ENCODE assay signal across 28 mouse cellular contexts in genomic region chr16:91655285-91655684, GRCm38 (mm10).
"Had no signal": no experiment of that assay in that cellular context is flagged by ENCODE, and none has a peak within 500 bp of the region (broad histone marks: within the 10 kb centered on the region; RNA-seq: fewer than 3 reads in every experiment).

No protein-coding gene starts in this region.

- H3K9ac ChIP-seq: embryonic facial prominence, embryonic 12.5 days; embryonic facial prominence, embryonic 13.5 days; embryonic facial prominence, embryonic 15.5 days; forebrain, embryonic 12.5 days; forebrain, embryonic 13.5 days; forebrain, embryonic 15.5 days; forebrain, postnatal 0 days had no signal

- H3K27me3 ChIP-seq: embryonic facial prominence, embryonic 12.5 days; embryonic facial prominence, embryonic 13.5 days; embryonic facial prominence, embryonic 15.5 days; forebrain, embryonic 12.5 days; forebrain, embryonic 13.5 days; forebrain, embryonic 15.5 days had no signal

- H3K27ac ChIP-seq: embryonic facial prominence, embryonic 10.5 days; embryonic facial prominence, embryonic 12.5 days; embryonic facial prominence, embryonic 13.5 days; embryonic facial prominence, embryonic 15.5 days; forebrain, embryonic 10.5 days; forebrain, embryonic 12.5 days; forebrain, embryonic 13.5 days; forebrain, embryonic 15.5 days; gastrocnemius, adult 2 months; heart, adult 2 months had no signal

- ATAC-seq: forebrain, embryonic 13.5 days; forebrain, embryonic 14.5 days; forebrain, embryonic 15.5 days; forebrain, embryonic 16.5 days; forebrain, postnatal 0 days had no signal

- H3K4me3 ChIP-seq: embryonic facial prominence, embryonic 10.5 days; embryonic facial prominence, embryonic 12.5 days; embryonic facial prominence, embryonic 13.5 days; embryonic facial prominence, embryonic 15.5 days; erythroblast, embryonic 14.5 days; forebrain, embryonic 10.5 days; forebrain, embryonic 12.5 days; forebrain, embryonic 13.5 days; forebrain, embryonic 15.5 days; gastrocnemius, adult 2 months; heart, adult 2 months had no signal

- DNase-seq: cerebellum, adult 2 months; cerebellum, adult 8-10 months; cerebellum, adult 9-10 months; cerebellum, adult 9-11 months; cerebellum, postnatal 10 days; cerebellum, postnatal 14 days; cerebellum, postnatal 25 days; cerebellum, postnatal 36 days; embryo, embryonic 11 days; forebrain, postnatal 0 days; gastrocnemius, adult 2 months; gastrocnemius, postnatal 10 days; gastrocnemius, postnatal 14 days; gastrocnemius, postnatal 25 days; gastrocnemius, postnatal 36 days; heart, adult 18-20 months; heart, adult 2 months had no signal

- H3K9me3 ChIP-seq: embryonic facial prominence, embryonic 12.5 days; embryonic facial prominence, embryonic 13.5 days; forebrain, embryonic 12.5 days; forebrain, embryonic 13.5 days; forebrain, embryonic 15.5 days had no signal

- H3K4me2 ChIP-seq: embryonic facial prominence, embryonic 12.5 days; embryonic facial prominence, embryonic 13.5 days; embryonic facial prominence, embryonic 15.5 days; forebrain, embryonic 12.5 days; forebrain, embryonic 13.5 days; forebrain, embryonic 15.5 days had no signal
